Mouse (Mus musculus) lung, postnatal 25 days (tissue): ENCODE measurements at regions not wholly inside any gene's neighbourhood (a gene's known extent, or its start where the extent isn't known, plus 50 kb on each side); places are given as distances from the start of the nearest gene placed in this dataset.
A peak's percentile ranks its signal among the peaks of the same experiment; 100 is the strongest.

Experiments
- DNase-seq: peaks from one replicate; pipeline ENCODE4 v3.0.0; 2022; ENCODE audit warnings: low spot score

DNA sequence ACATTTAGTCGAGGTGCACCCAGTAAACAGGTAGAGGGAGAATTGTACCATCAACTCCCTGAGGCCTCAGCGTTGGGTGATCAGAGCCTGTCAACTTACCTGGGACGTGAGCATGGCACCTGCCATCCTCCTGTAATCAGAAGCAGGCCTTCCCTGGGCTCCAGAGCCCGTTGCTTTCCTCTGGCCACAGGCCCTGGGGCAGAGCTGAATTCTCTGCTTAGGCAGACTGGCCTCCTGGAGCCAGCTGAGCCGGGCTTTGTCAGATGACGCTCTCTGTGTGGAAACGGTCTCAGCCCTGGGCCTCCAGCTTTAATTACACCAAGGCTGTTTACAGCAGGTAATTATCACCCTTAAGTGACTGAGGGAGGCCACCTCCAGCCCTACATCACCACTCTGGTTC lies 92.6 kb upstream of the Pmepa1 start:
- DNase-seq = no peak

DNA sequence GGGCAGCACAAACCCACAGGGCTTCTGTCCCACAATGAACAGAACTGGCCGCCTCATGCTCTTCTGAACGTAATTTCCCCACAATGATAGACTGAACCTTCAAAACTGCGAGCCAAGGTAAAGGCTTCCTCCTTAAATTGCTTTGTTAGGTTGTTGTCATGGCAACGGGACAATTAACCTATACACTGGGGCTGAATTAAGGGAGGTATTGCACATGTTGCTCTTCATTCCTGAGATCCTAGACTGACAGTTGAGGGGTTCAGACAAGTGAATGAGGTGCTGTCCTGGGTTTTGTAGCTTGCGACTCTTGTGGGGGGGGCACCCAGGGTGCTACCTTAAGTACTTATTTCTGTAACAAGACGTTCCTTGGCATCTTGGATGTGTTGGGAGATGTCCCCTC lies 100.6 kb upstream of the Pmepa1 start:
- no peak for DNase-seq

DNA sequence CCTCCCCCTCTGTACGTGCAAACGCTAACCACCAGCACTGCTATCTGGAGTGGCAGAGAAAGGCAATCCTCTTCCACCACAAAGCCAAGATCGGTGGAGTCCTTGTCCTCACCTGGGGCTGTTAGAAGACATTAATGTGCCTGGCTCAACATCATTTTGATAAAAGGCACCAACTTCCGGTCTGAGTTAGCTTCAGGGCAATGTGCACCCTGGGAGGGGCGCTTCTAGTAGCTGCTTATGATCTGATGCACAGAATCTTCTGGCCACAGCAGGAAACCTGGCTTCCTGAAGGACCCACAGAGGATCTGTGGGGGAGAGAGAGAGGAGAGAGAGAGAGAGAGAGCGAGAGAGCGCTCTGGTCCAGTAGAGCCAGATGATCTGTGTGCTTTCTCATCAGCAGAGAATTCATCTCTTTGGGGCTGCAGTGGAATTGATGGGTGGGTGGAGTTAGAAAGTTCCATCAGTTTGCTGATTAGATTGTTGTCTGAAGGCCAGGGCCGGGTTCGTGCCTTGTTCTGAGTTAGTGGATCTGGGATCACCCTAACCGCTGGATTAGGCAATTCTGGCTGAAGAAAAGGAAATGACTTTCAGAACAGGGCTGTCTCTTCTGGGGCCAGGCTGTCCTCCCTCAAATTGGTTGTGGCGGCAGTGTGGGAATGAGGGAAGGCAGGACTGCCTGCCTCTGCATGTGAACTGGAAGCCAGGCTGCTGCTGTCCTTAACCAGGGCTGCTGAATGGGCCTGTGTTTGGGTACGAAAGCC lies 101.3 kb upstream of the Pmepa1 start:
- peak; percentile 37 for DNase-seq

DNA sequence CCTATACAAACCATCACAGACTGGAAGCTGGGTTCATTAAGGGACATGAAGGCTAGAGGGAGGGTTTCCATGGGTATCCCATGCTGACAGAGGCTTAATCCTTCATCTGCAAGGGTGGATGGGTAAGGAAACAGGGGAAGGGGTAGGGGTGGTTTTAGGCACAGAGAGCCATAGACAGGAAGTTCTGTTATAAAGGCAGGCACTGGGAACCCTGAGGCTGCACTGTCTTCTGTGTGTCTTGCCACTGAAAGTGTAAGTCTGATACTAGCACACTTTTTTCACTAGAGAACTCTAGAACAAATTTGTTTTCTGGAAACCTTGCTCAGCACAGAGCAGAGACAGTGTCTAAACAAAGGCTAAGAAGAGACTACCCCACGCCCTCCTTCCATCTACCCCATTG lies 103.4 kb upstream of the Pmepa1 start:
- no peak for DNase-seq

DNA sequence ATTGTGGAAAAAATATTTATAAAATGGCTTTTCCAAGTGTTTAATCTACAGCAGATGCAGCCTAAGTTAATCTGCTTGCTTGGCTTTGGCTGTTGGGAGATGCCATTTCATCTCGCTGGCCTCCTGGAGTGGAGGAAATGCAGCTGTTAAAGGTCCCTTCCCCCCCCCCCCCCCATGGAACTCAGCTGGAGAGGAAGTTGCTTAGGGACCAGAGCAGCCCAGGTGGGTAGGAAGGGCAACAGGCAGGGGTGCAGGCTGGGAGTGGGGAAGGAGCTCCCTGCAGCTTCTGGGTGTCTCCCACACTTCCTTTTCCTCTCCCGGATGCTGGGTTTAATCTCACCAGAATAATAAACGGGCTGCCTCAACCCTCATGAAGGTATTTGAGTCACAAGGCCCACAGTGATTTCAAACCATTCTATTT lies 104.0 kb upstream of the Pmepa1 start:
- no peak for DNase-seq

DNA sequence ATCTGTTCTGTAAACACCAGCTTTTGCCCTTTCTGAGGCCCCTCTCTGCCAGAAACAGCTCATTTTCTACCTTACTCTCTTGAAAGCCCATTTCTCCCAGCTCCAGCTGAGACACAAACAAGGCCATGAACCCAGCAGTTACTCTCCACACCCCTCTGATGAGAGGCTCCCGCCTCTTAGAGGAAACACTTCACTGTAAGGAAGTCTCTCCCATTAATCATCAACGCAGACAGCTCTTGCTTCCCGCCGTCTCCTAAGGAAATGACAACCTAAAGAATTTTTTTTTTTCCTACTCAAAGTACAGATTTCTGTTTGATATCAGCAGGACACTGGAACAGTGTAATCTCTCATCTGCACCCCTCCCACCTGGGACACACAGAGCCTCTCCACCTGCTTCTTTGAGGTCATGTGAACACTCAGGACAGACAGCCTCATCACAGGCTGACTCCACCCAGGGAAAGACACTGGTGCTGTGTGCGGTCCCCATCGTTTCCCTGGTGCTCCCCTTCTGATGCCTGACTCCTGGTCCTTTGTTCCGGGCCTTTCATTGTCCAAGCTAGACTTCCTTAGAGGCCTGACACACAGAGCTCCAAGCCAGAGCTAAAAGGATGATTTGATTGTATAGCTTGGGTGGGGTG lies 106.0 kb upstream of the Pmepa1 start:
- no peak for DNase-seq

DNA sequence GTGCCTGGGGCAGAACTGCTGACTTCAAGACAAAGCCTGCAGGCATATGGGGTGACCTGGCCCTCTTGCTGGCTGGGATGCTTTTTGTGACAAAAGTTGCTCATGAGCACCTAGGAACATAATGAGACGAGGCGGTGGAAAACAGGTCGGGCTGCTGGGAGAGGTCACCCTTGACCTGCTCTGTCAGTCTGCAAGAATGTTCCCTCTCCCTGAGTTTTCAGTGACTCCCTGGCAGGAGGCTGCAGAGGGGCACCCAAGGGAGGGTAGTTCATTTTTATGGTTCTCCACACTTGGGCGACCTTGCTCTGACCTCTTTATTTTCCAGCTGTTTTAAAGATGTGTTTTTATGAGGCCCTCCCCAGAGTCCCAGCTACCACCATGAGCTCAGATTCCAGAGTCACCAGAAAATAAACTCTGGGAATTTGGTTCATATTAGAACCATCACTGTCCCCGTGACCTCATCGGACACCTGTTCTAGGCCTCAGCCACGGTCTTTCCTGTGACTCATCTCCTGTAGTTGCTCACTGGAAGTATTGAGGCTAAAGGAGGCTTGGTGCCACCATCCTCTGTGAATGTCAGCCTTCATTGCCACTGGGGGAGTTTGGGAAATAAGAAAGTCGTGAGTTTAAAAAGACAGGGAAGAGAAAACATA lies 108.7 kb upstream of the Pmepa1 start:
- DNase-seq = no peak

DNA sequence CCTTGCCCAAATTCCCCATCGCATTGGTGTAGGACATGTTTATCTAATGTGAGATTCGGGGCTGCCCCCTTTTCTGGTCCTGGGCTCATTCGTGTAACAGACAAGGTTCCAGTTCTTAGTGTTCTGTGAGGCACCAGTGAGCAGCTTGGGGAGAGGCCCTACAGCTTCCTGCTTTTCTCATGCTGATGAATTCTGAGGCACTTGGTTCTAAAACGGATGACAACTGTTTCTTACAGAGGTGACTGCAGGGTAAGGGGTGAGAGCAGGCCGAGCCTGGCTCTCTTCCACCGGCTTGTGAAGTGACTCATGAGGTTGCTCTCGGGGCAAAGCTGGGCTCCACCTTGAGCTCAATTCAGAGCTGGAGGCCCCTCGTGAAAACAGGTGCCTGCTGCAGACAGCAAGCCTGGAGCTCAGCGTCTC lies 109.4 kb upstream of the Pmepa1 start:
- no peak for DNase-seq

DNA sequence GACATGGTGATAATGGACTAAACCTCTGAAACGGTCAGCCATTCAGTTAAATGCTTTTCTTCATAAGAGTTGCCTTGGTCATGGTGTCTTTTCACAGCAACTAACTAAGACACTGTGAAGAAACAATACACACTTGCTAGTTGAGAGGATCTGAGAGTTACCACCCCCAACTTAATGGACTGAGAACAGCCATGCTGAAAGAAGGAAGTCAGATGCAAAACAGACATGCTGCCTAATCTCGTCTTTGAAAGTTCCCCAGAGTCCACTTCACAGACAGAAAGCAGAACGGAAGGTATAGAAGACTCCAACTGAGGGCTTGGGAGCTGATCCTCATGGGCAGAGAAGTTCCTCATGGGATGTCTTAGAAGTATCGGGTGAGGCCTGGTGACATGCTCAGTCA lies 111.8 kb upstream of the Pmepa1 start:
- DNase-seq = no peak

DNA sequence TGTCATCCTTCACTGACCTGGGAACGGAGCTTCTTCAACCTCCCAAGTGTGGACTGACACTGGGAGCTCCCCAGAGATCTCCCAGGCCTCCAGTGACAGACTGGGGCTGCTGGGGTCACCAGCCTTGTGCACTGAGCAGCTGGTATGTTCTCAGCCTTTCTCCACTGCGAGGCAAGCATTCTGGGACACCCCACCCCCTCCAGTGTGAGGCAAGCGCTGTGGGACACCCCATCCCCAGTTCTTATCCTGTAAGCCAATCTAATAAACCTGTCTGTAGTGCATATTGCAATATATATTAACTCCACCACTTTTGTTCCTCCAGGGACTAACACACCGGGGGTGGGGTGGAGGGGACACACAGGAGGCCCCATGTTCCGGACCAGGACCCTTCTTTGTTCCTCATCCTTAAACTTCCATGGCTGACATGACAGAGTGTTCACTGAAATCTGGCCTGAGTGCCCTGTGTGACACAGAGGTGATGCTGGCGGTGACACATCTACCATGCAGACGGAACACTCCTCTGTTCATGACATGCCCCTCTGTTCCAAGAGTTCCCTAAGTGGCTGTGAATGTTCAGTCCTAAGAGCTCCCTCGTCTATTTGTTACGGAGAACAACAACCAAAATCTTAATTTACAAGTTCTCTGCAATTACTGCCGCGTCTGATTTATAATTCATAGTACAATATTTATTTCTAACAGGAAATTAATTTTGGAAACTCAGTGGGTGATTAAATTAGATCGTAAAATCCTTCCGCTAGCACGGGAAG lies 116.4 kb upstream of the Pmepa1 start:
- no peak for DNase-seq

DNA sequence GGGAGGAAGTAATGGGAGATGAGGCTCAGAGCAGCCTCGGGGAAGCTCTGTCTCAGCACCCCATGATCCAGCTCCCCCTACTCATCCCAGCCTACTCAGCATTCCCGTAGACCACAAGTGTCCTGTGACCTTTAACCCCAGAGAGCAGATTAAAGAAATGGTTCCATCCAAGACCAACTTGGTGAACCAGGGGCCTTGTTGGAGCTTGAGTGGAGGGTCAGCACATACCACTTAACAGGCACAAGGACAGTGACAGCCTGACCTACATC lies 116.9 kb upstream of the Pmepa1 start:
- no peak for DNase-seq

DNA sequence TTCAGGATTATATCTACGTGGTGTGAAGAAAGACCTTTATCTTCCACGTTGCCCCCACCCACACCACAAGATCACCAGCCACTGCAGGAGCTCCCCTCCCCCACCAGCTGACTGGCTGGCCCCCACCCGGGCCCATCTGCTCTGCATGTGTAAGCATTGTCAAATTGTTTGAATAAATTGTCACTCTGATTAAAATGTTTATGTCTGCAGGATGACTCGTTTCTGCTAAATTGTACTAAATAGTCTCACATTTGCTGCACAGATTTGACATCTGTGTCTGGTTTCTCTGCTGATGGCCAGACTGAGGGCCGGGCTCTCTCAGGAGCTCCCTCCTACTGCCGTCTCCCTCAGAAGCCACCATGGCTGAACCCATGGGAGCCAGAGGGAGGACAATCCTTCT lies 119.2 kb upstream of the Pmepa1 start:
- no peak for DNase-seq

DNA sequence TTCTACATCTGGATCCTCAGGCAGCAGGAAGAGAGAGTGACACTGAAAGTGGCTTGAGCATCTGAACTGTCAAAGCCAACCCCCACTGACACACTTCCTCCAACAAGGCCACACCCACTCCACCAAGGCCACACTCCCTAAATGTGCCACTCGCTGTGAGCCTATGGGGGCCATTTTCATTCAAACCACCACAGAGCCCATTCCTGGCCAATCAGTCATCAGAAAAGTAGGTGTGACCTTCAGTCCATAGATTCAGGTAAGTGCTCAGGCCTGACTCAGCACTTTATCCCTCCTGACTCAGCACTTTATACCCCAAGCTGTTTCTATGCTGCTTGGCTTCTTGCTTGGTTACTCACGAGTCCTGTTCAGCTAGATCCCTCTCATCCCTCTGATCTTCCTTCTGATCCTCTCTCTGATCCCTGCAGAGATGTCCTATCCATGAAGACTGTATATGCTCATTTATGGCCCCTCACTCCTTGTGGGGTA lies 121.6 kb upstream of the Pmepa1 start:
- no peak for DNase-seq

DNA sequence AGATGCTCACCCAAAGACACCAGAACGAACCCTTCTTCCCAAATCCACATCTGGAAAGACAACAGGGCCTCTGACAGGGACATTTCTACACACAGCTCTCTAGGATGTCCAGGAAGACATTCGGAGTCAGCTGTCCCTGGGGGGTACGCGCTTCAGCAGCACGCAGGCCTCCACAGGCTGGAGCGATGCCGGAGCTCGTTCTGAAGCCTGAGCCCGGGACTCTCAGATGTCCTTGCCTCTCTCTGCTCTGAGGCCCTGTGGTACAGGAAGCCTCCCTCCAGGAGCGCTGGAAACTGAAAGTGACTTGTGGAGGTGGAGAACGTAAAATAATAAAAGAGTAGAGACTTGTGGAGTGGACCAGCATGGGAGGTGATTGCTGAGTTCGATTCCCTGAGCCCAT lies 116.8 kb upstream of the 1700021F07Rik start:
- no peak for DNase-seq

DNA sequence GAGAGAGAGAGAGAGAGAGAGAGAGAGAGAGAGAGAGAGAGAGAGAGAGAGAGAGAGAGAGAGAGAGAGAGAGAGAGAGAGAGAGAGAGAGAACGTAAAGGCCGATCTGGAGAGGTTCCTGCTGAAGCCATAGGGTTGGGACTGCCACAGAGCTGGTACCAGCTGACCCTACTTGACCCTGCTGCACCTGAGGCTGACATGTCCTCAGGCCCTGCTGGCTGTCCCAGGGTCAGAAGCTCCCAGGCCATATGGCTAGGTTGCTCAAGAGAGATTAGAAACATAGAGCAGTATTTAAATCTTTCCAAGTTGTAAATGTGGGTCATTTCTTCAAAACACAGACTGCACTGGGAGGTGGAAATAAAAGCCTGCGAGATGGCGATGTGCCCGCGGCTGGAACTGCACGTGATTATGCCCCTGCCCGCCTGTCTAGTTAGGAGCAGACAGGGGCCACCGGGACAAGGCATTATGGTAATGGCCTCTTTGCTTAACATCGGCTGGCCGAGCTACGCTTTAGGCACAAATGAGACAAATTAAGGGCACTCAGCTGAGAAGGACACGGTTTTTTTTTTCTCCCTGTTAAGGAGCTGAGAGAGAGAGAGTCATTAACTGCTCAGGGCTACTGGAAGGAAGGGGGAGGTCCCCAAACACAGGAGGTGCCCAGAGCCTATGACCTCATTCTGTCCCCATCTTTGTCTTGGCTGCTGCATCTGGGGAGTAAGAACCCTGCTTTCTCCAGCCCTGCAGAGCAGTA lies 115.9 kb upstream of the 1700021F07Rik start:
- DNase-seq = no peak

DNA sequence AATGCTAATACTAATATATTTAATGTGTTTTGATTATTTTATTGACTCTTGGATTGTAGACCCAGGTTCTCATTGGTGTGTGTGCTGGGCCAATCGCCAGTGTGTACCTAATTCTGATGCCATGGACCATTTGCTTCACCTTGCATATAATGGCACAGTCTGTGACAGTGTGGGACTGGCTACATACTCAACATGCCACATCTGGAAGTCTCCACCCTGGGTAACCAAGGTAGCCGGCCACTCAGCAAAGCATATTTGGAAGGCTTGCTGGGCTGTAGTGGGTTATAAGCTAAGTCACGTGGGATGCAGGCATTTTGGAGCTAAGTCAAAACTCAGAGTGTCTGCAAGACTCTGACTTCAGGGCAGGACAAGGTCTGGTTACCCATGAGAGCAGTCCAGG lies 115.3 kb upstream of the 1700021F07Rik start:
- DNase-seq = peak; percentile 30

DNA sequence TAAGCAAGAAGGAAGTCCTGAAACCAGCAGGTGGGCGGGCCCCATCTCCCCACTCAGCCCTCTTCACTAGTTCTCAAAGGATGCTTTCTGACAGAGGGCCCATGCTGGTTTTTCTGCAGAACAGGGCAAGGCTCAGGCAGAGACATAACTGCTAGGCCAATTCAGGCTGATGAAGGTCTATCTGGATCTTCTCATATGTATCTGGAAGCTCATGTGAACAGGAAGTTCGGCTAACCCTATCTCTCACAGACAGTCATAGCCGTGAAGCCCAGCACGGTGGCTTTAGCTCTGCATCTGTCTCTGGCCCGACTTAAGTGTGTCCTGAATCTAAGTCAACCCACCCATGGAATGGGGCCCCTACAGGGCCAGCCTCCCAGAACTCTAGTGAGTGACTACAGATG lies 113.7 kb upstream of the 1700021F07Rik start:
- DNase-seq = no peak

DNA sequence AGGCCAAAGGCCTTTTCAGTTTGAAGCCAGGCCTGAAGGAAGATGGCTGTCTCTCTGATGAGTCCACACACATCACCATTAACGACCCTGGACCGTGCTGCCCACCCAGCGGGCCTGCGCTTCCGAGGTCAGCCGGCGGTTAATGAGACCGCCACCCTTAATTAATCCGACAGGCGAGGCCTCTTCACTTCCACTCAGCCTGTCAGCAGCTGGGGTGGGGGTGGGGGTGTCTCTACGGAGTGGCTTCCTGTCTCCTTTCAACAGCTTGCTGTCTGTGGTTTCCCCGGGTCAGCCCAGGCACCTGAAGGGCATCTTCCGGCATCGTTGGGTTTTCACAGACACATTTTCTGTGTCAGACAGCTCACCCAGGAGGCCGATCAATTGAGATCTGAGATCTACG lies 113.0 kb upstream of the 1700021F07Rik start:
- peak; percentile 52 for DNase-seq

DNA sequence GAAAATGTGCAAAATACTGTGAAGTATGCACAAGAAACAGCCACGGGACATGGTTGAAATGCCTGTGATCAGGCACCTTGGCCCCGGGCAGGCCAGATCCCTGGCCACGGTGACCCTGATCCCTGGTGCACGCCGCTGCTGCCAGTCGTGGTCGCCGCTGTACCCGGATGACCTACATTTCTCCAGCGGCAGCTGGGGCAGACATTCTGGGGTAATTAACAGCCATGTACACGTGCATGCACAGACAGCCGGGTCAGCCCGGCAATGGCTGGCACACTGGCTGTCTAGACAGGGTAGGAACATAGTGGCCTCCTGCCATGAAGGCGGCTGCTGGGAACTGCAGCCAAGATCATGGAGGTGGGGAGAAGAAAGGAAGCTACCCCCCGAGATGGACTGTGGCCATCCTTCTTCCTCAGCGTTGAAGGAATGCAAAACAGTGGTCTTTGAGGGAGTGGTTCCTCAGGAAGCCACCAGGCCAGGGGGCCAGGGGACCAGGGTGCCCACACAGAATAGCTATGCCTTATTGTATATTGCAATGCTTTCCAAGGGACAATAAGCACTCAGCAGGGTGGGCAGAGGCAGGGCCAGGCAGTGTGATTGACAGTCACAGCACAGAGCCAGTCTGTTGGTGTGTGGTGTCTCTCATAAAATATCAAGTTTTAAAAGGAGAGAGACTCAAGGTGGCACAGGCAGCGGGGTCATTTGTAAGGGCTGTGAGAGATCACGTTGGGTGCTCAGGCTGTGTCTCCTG lies 108.3 kb upstream of the 1700021F07Rik start:
- DNase-seq = no peak

DNA sequence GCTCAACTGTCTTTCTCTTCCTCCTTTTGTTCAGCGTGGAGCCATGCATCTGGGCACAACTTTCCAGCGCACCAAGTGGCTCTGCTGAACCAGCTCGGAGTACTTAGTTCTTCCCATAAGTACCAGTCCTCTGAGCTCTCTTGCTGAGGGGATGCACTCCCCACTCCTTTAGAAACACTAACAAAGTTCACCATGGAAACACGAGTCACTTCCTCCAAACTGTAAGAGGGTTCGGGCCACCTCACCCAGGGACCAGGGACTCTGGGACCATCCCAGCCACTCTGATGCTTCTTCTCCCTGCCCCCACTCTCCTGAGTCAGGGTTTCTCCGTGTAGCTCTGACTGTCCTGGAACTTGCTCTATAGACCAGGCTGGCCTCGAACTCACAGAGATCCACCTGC lies 107.0 kb upstream of the 1700021F07Rik start:
- no peak for DNase-seq

DNA sequence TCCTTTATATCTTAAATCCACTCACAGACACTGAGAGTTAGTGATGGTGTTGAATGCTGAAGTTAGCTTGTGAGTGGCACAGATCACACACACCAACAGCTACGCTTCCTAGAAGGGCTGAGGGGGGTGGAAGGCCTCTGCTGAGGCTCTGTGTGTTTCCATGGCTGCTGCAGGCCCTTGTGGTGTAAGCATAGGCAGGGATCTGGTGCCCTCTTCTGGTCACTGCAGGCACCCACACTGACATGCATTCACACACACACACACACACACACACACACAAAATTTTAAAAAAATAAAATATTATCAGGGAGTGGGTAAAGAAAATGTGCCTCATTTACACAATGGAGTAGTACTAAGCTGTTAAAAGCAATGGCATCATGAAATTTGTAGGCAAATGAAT lies 105.5 kb upstream of the 1700021F07Rik start:
- no peak for DNase-seq
